Mouse (Mus musculus) E14TG2a.4 (cell line): ENCODE results near the gene R3hdml.

Experiments
- CTCF ChIP-seq: conservative IDR thresholded peaks from 2 replicates; pipeline ENCODE4 v1.5.1; 2014; ENCODE audit warnings: low read length
- POU5F1 ChIP-seq: IDR thresholded peaks from 2 replicates; pipeline ENCODE4 v1.6.1; 2014; ENCODE audit warnings: low read length, borderline replicate concordance

DNA sequence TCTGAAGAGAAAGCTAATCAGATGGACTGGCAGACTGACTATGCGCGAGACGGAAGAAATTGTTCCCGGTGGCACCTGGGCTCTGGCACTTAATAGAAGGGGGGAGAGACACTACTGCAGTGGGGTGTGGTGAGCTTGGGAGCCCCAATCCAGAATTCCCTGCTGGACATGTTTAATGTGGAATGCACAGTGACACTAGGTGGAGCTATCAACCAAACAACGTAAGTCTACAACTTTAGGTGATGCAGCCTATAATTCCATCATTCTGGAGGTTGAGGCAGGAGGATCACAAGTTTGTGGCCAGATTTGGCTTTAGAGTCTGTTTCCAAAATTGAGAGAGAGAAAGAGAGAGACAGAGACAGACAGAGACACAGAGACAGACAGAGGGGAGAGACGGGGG lies 39.4 kb upstream of the R3hdml start:
- TF ChIP-seq CTCF (no peak), POU5F1 (no peak)
